Mouse (Mus musculus) forebrain, embryonic 15.5 days (tissue): ENCODE results near the gene Ttyh1. TPM values are rescaled to one million over a fixed set of nuclear protein-coding genes. Genes with fewer than 3 reads are reported as not detected.

Source experiments
- ATAC-seq: fragments of 200-750 bp; cut with Nextera tagmentation; replicated peaks from 2 replicates; pipeline ENCODE4 v1.8.0; 2017; ENCODE audit warnings: mild to moderate bottlenecking, moderate TSS enrichment, moderate library complexity
- H3K27ac ChIP-seq: fragments of 300-500 bp; sonication (generic); replicated peaks from 2 replicates; pipeline ENCODE4 v1.5.1; 2015; ENCODE audit warnings: mild to moderate bottlenecking, inconsistent platforms
- H3K27me3 ChIP-seq: fragments of 300-500 bp; sonication (generic); 2 replicates; pipeline ENCODE4 v1.6.1; 2015; ENCODE audit warnings: inconsistent platforms
- H3K36me3 ChIP-seq: fragments of 300-500 bp; sonication (generic); 2 replicates; pipeline ENCODE4 v1.6.1; 2015; ENCODE audit warnings: mild to moderate bottlenecking, inconsistent platforms
- H3K4me1 ChIP-seq: fragments of 300-500 bp; sonication (generic); 2 replicates; pipeline ENCODE4 v1.6.1; 2015; ENCODE audit warnings: inconsistent platforms
- H3K4me2 ChIP-seq: fragments of 300-500 bp; sonication (generic); replicated peaks from 2 replicates; pipeline ENCODE4 v1.6.1; 2015; ENCODE audit warnings: mild to moderate bottlenecking, inconsistent platforms
- H3K4me3 ChIP-seq: fragments of 300-500 bp; sonication (generic); 2 replicates; pipeline ENCODE4 v1.5.1; 2015; ENCODE audit warnings: mild to moderate bottlenecking, inconsistent platforms
- H3K9ac ChIP-seq: fragments of 300-500 bp; sonication (generic); replicated peaks from 2 replicates; pipeline ENCODE4 v1.6.1; 2015; ENCODE audit warnings: mild to moderate bottlenecking, inconsistent platforms
- H3K9me3 ChIP-seq: fragments of 300-500 bp; sonication (generic); 2 replicates; pipeline ENCODE4 v1.6.1; 2016; ENCODE audit warnings: inconsistent platforms
- WGBS: fragments of 180-500 bp; shearing (Covaris S2); methylation state at CpG from one replicate; pipeline ENCODE4 v1.1.7; 2015; ENCODE audit warnings: mixed read lengths; 5-methylcytosine and 5-hydroxymethylcytosine counted together
- polyA plus RNA-seq: library from polyadenylated mRNA; unstranded; fragments of >200 nt; fragmentation: Nextera tagmentation; extraction: Ambion mirVana; gene quantifications from 2 replicates; pipeline ENCODE4 v1.2.1, GENCODE M21; 2015

Gene Ttyh1
- 105 and 106 TPM in 2 replicates for polyA plus RNA-seq

- peak; percentile 11; the same call in 1 of the 2 replicates for ATAC-seq
- H3K27me3 ChIP-seq, result no peaks in the 10 kb centered on the region
- peak within 1 kb of the TSS; percentile 76 for H3K4me3 ChIP-seq
- peak within 1 kb of the TSS; percentile 91 for H3K27ac ChIP-seq
- no peaks in the 10 kb centered on the region for H3K9me3 ChIP-seq
- H3K4me1 ChIP-seq, result peaks cover 52% of the 10 kb centered on the region
- WGBS, result under 1% methylated on average over 36 of the region's 37 CpGs
- no peaks in the 10 kb centered on the region for H3K36me3 ChIP-seq
- H3K4me2 ChIP-seq, result peak within 1 kb of the TSS; percentile 59
- H3K9ac ChIP-seq, result peak within 1 kb of the TSS; percentile 90
These were observed at the start of gene Ttyh1 for GRCm38 (mm10) chr7:4119344-4119902. Gene Ttyh1 (plus strand): TSS chr7:4119408.

GRCm38 (mm10) chr7:4071066-4071465 lies 48.1 kb upstream of the Ttyh1 start:
- Histone ChIP-seq H3K4me1 (no peaks in the 10 kb centered on the region), H3K27ac (no peak overlapping the region), H3K27me3 (no peaks in the 10 kb centered on the region), H3K36me3 (no peaks in the 10 kb centered on the region), H3K9me3 (no peaks in the 10 kb centered on the region), H3K4me2 (no peak overlapping the region), H3K4me3 (no peak overlapping the region), H3K9ac (no peak overlapping the region)
- no peak for ATAC-seq
- WGBS, result 89% methylated on average over 6 of the region's 6 CpGs

- no peak overlapping the region for H3K27ac ChIP-seq
- no peak overlapping the region for H3K4me3 ChIP-seq
- H3K4me2 ChIP-seq, result no peak overlapping the region
- 85% methylated on average over 3 of the region's 3 CpGs for WGBS
- no peaks in the 10 kb centered on the region for H3K36me3 ChIP-seq
- no peaks in the 10 kb centered on the region for H3K4me1 ChIP-seq
- H3K9ac ChIP-seq, result no peak overlapping the region
- no peaks in the 10 kb centered on the region for H3K9me3 ChIP-seq
- ATAC-seq, result no peak
- H3K27me3 ChIP-seq, result no peaks in the 10 kb centered on the region
These were observed 46.1 kb upstream of the Ttyh1 start for GRCm38 (mm10) chr7:4073144-4073543.

GRCm38 (mm10) chr7:4079511-4079910 lies 39.7 kb upstream of the Ttyh1 start:
- no peak overlapping the region for H3K27ac ChIP-seq
- no peaks in the 10 kb centered on the region for H3K9me3 ChIP-seq
- no peaks in the 10 kb centered on the region for H3K36me3 ChIP-seq
- H3K4me3 ChIP-seq, result no peak overlapping the region
- no peaks in the 10 kb centered on the region for H3K27me3 ChIP-seq
- H3K4me1 ChIP-seq, result no peaks in the 10 kb centered on the region
- H3K9ac ChIP-seq, result no peak overlapping the region
- 90% methylated on average over 7 of the region's 7 CpGs for WGBS
- ATAC-seq, result no peak
- H3K4me2 ChIP-seq, result no peak overlapping the region

GRCm38 (mm10) chr7:4080552-4080951 lies 38.7 kb upstream of the Ttyh1 start:
- 85% methylated on average over 4 of the region's 4 CpGs for WGBS
- H3K9ac ChIP-seq, result no peak overlapping the region

GRCm38 (mm10) chr7:4081706-4082105 lies 37.5 kb upstream of the Ttyh1 start:
- Histone ChIP-seq H3K4me2 (no peak overlapping the region), H3K4me1 (no peaks in the 10 kb centered on the region), H3K36me3 (no peaks in the 10 kb centered on the region), H3K27ac (no peak overlapping the region), H3K9me3 (no peaks in the 10 kb centered on the region), H3K4me3 (no peak overlapping the region), H3K9ac (no peak overlapping the region), H3K27me3 (no peaks in the 10 kb centered on the region)
- no peak for ATAC-seq

More at GRCm38 (mm10) chr7:4080552-4080951, 38.7 kb upstream of the Ttyh1 start:
- Histone ChIP-seq H3K4me3 (no peak overlapping the region), H3K27ac (no peak overlapping the region), H3K4me1 (no peaks in the 10 kb centered on the region), H3K27me3 (no peaks in the 10 kb centered on the region), H3K36me3 (no peaks in the 10 kb centered on the region), H3K9me3 (no peaks in the 10 kb centered on the region), H3K4me2 (no peak overlapping the region)
- ATAC-seq, result no peak

GRCm38 (mm10) chr7:4082804-4083203 lies 36.4 kb upstream of the Ttyh1 start:
- H3K4me1 ChIP-seq, result no peaks in the 10 kb centered on the region
- WGBS, result 63% methylated on average over 2 of the region's 2 CpGs
- H3K27me3 ChIP-seq, result no peaks in the 10 kb centered on the region
- no peak overlapping the region for H3K27ac ChIP-seq
- H3K9ac ChIP-seq, result no peak overlapping the region
- no peaks in the 10 kb centered on the region for H3K36me3 ChIP-seq
- no peak overlapping the region for H3K4me3 ChIP-seq
- H3K4me2 ChIP-seq, result no peak overlapping the region
- ATAC-seq, result no peak
- H3K9me3 ChIP-seq, result no peaks in the 10 kb centered on the region

GRCm38 (mm10) chr7:4084161-4084560 lies 35.0 kb upstream of the Ttyh1 start:
- ATAC-seq, result no peak

GRCm38 (mm10) chr7:4085562-4085961 lies 33.6 kb upstream of the Ttyh1 start:
- no peaks in the 10 kb centered on the region for H3K4me1 ChIP-seq
- no peaks in the 10 kb centered on the region for H3K36me3 ChIP-seq
- H3K4me3 ChIP-seq, result no peak overlapping the region
- no peaks in the 10 kb centered on the region for H3K27me3 ChIP-seq
- no peak overlapping the region for H3K27ac ChIP-seq
- H3K4me2 ChIP-seq, result no peak overlapping the region
- ATAC-seq, result no peak
- H3K9me3 ChIP-seq, result no peaks in the 10 kb centered on the region
- no peak overlapping the region for H3K9ac ChIP-seq

More at GRCm38 (mm10) chr7:4084161-4084560, 35.0 kb upstream of the Ttyh1 start:
- H3K27ac ChIP-seq, result no peak overlapping the region
- H3K4me3 ChIP-seq, result no peak overlapping the region
- 65% methylated on average over 6 of the region's 6 CpGs for WGBS
- H3K9me3 ChIP-seq, result no peaks in the 10 kb centered on the region
- H3K27me3 ChIP-seq, result no peaks in the 10 kb centered on the region
- H3K4me1 ChIP-seq, result no peaks in the 10 kb centered on the region
- H3K4me2 ChIP-seq, result no peak overlapping the region
- H3K36me3 ChIP-seq, result no peaks in the 10 kb centered on the region
- no peak overlapping the region for H3K9ac ChIP-seq

GRCm38 (mm10) chr7:4087238-4087895 lies 31.8 kb upstream of the Ttyh1 start:
- WGBS, result 83% methylated on average over 4 of the region's 4 CpGs
- no peak for ATAC-seq
- no peak overlapping the region for H3K4me2 ChIP-seq
- no peaks in the 10 kb centered on the region for H3K4me1 ChIP-seq
- no peak overlapping the region for H3K27ac ChIP-seq
- H3K27me3 ChIP-seq, result no peaks in the 10 kb centered on the region
- H3K36me3 ChIP-seq, result no peaks in the 10 kb centered on the region
- H3K4me3 ChIP-seq, result no peak overlapping the region
- no peak overlapping the region for H3K9ac ChIP-seq
- H3K9me3 ChIP-seq, result no peaks in the 10 kb centered on the region

GRCm38 (mm10) chr7:4087896-4088480 lies 31.2 kb upstream of the Ttyh1 start:
- Histone ChIP-seq H3K36me3 (no peaks in the 10 kb centered on the region), H3K4me1 (no peaks in the 10 kb centered on the region), H3K9me3 (no peaks in the 10 kb centered on the region), H3K9ac (no peak overlapping the region), H3K4me2 (no peak overlapping the region), H3K27ac (no peak overlapping the region), H3K27me3 (no peaks in the 10 kb centered on the region), H3K4me3 (no peak overlapping the region)
- no peak for ATAC-seq
- 70% methylated on average over 6 of the region's 6 CpGs for WGBS

GRCm38 (mm10) chr7:4088679-4089078 lies 30.5 kb upstream of the Ttyh1 start:
- WGBS, result 91% methylated on average over 2 of the region's 2 CpGs
- H3K4me2 ChIP-seq, result no peak overlapping the region
- H3K9me3 ChIP-seq, result no peaks in the 10 kb centered on the region
- H3K9ac ChIP-seq, result no peak overlapping the region
- H3K27me3 ChIP-seq, result no peaks in the 10 kb centered on the region
- H3K27ac ChIP-seq, result no peak overlapping the region
- no peaks in the 10 kb centered on the region for H3K36me3 ChIP-seq
- no peaks in the 10 kb centered on the region for H3K4me1 ChIP-seq
- no peak for ATAC-seq
- H3K4me3 ChIP-seq, result no peak overlapping the region
